Mouse (Mus musculus) thymus, postnatal 36 days (tissue): ENCODE results near the gene Kansl1.
A peak's percentile ranks its signal among the peaks of the same experiment; 100 is the strongest.

Source experiments
- DNase-seq, 2 experiments: peaks; one replicate each; pipeline ENCODE4 v3.0.0; 2022; ENCODE audit warnings: mixed read lengths in 2 of 2

Gene Kansl1

GRCm38 (mm10) chr11:104362704-104363103 lies 106.0 kb downstream of the Kansl1 start:
- no peak for DNase-seq

- DNase-seq, result no peak
Measured at GRCm38 (mm10) chr11:104361790-104362189, 106.9 kb downstream of the Kansl1 start.

GRCm38 (mm10) chr11:104346931-104347330 lies 121.7 kb downstream of the Kansl1 start:
- DNase-seq, result no peak

GRCm38 (mm10) chr11:104334946-104335345 lies 133.7 kb downstream of the Kansl1 start:
- no peak for DNase-seq

GRCm38 (mm10) chr11:104334115-104334514 lies 134.5 kb downstream of the Kansl1 start:
- no peak for DNase-seq

- no peak for DNase-seq
Measured at GRCm38 (mm10) chr11:104332105-104332504, 136.6 kb downstream of the Kansl1 start.

GRCm38 (mm10) chr11:104331208-104331607 lies 137.5 kb downstream of the Kansl1 start:
- DNase-seq, result no peak

GRCm38 (mm10) chr11:104330151-104330550 lies 138.5 kb downstream of the Kansl1 start:
- DNase-seq, result no peak

- no peak for DNase-seq
Measured at GRCm38 (mm10) chr11:104329185-104329926, 139.3 kb downstream of the Kansl1 start.

GRCm38 (mm10) chr11:104327946-104328345 lies 140.7 kb downstream of the Kansl1 start:
- no peak for DNase-seq

GRCm38 (mm10) chr11:104327462-104327861 lies 141.2 kb downstream of the Kansl1 start:
- no peak for DNase-seq

- no peak for DNase-seq
Measured at GRCm38 (mm10) chr11:104322142-104322541, 146.5 kb downstream of the Kansl1 start.

GRCm38 (mm10) chr11:104320511-104320910 lies 148.2 kb downstream of the Kansl1 start:
- DNase-seq, result no peak

GRCm38 (mm10) chr11:104318940-104319781 lies 149.5 kb downstream of the Kansl1 start:
- DNase-seq, result no peak

GRCm38 (mm10) chr11:104317631-104318030 lies 151.0 kb downstream of the Kansl1 start:
- DNase-seq, result no peak

- DNase-seq, result no peak
Measured at GRCm38 (mm10) chr11:104316685-104317400, 151.8 kb downstream of the Kansl1 start.

GRCm38 (mm10) chr11:104315703-104316102 lies 153.0 kb downstream of the Kansl1 start:
- peak; percentile 69 to 75 for DNase-seq

GRCm38 (mm10) chr11:104311643-104312042 lies 157.0 kb downstream of the Kansl1 start:
- no peak for DNase-seq

GRCm38 (mm10) chr11:104310226-104310887 lies 158.3 kb downstream of the Kansl1 start:
- no peak for DNase-seq

- no peak for DNase-seq
Measured at GRCm38 (mm10) chr11:104309377-104310225, 159.1 kb downstream of the Kansl1 start.

- DNase-seq, result no peak
Measured at GRCm38 (mm10) chr11:104307136-104307535, 161.5 kb downstream of the Kansl1 start.

GRCm38 (mm10) chr11:104306483-104306882 lies 162.2 kb downstream of the Kansl1 start:
- DNase-seq, result no peak
